Comparison of ENCODE assay signal across 11 mouse cellular contexts in the genomic region with DNA sequence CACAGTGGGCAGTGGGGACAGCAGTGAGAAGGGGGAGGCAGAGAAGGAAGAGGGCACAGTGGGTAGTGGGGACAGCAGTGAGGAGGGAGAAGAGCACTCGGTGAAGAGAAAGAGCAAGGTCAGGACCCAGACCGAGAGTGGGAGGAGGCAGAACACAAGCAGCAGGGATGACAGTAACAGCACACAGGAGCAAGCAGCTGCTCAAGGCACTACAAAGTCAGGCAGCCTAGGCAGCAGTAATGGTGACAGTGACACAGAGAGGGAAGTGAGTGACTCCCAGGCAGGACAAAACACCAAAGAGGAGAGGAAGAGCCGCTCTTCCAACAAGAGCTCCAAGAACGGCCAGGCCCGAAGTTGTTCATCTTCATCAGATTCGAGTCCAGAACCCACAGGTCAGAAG. TPM values are rescaled to one million over a fixed set of nuclear protein-coding genes. Genes with fewer than 3 reads are reported as not detected.
DNase-seq lines count a peak whose midpoint lies in the region; ATAC-seq and TF ChIP-seq lines count a peak whose summit lies in the region.
"Had no signal": no experiment of that assay in that cellular context is flagged by ENCODE, and none has a peak within 500 bp of the region (broad histone marks: within the 10 kb centered on the region; RNA-seq: fewer than 3 reads in every experiment).

No protein-coding gene starts in this region.

- H3K4me1 ChIP-seq in heart, embryonic 12.5 days (replicated peaks), result peaks cover 26% of the 10 kb centered on the region
- peaks cover 14% of the 10 kb centered on the region for H3K4me1 ChIP-seq in bone marrow macrophage, adult 2 months (ENCODE audit: control insufficient read depth, insufficient read depth, low read length)
- peaks cover 22% of the 10 kb centered on the region for H3K4me1 ChIP-seq in hindbrain, embryonic 16.5 days (ENCODE audit: control insufficient read depth, insufficient read depth, low read depth, low read length)
- peaks cover 21% of the 10 kb centered on the region for H3K4me1 ChIP-seq in midbrain, embryonic 14.5 days (ENCODE audit: control insufficient read depth, insufficient read depth, low read length)

- H3K27ac ChIP-seq in heart, embryonic 12.5 days (ENCODE audit: poor library complexity, severe bottlenecking), result no peak overlapping the region
- H3K27ac ChIP-seq in bone marrow macrophage, adult 2 months (ENCODE audit: insufficient read depth, low read depth, low read length), result no peak overlapping the region
- H3K27ac ChIP-seq in hindbrain, embryonic 16.5 days (ENCODE audit: low read depth, low read length), result no peak overlapping the region
- H3K27ac ChIP-seq in midbrain, embryonic 14.5 days (replicated peaks; ENCODE audit: low read depth, low read length), result no peak overlapping the region; the same call in 1 of the 2 replicates

- H3K36me3 ChIP-seq in heart, embryonic 12.5 days, result peaks cover 67% of the 10 kb centered on the region
- peaks cover 29% of the 10 kb centered on the region for H3K36me3 ChIP-seq in hindbrain, embryonic 16.5 days (ENCODE audit: control insufficient read depth, insufficient read depth, low read length)
- peaks cover 56% of the 10 kb centered on the region for H3K36me3 ChIP-seq in midbrain, embryonic 14.5 days (ENCODE audit: control insufficient read depth, insufficient read depth, low read length)

- no peak for TF ChIP-seq CTCF in bone marrow macrophage, adult 2 months (IDR thresholded peaks at IDR 0.05; ENCODE audit: low read depth, low read length)

- no peaks in the 10 kb centered on the region for H3K27me3 ChIP-seq in heart, embryonic 12.5 days (replicated peaks)
- no peaks in the 10 kb centered on the region for H3K27me3 ChIP-seq in hindbrain, embryonic 16.5 days (replicated peaks; ENCODE audit: control insufficient read depth, insufficient read depth, low read length)
- H3K27me3 ChIP-seq in midbrain, embryonic 14.5 days (ENCODE audit: control insufficient read depth, insufficient read depth, low read length), result no peaks in the 10 kb centered on the region

- ATAC-seq in heart, embryonic 12.5 days (ENCODE audit: insufficient number of reproducible peaks, low FRiP score), result no peak
- ATAC-seq in hindbrain, embryonic 16.5 days, result no peak
- no peak for ATAC-seq in midbrain, embryonic 14.5 days (ENCODE audit: low FRiP score, low TSS enrichment)

- TF ChIP-seq POLR2A in bone marrow macrophage, adult 2 months (IDR thresholded peaks at IDR 0.05; ENCODE audit: borderline replicate concordance, low read depth, low read length), result no peak

- H3K9me3 ChIP-seq in heart, embryonic 12.5 days (replicated peaks), result no peaks in the 10 kb centered on the region
- H3K9me3 ChIP-seq in hindbrain, embryonic 16.5 days (ENCODE audit: control insufficient read depth, low read length), result no peaks in the 10 kb centered on the region
- no peaks in the 10 kb centered on the region for H3K9me3 ChIP-seq in midbrain, embryonic 14.5 days (ENCODE audit: control insufficient read depth, low read length)

- peak overlapping the region; percentile 93 for H3K4me2 ChIP-seq in heart, embryonic 12.5 days
- H3K4me2 ChIP-seq in hindbrain, embryonic 16.5 days (ENCODE audit: low read length), result peak overlapping the region; percentile 83
- peak overlapping the region; percentile 89 for H3K4me2 ChIP-seq in midbrain, embryonic 14.5 days (ENCODE audit: low read length)

- peak overlapping the region; percentile 79 for H3K9ac ChIP-seq in heart, embryonic 12.5 days
- H3K9ac ChIP-seq in hindbrain, embryonic 16.5 days (ENCODE audit: low read depth, low read length), result peak overlapping the region; percentile 68
- H3K9ac ChIP-seq in midbrain, embryonic 14.5 days (replicated peaks; ENCODE audit: low read length), result peak overlapping the region; percentile 59; the same call in 1 of the 2 replicates

- 68% methylated on average over 6 of the region's 6 CpGs for WGBS in heart, embryonic 12.5 days
- 62% methylated on average over 6 of the region's 6 CpGs for WGBS in hindbrain, embryonic 16.5 days
- WGBS in midbrain, embryonic 14.5 days, result 64% methylated on average over 6 of the region's 6 CpGs

- peak overlapping the region; percentile 66; the same call in 1 of the 2 replicates for H3K4me3 ChIP-seq in heart, embryonic 12.5 days
- H3K4me3 ChIP-seq in bone marrow macrophage, adult 2 months (ENCODE audit: insufficient read depth, low read length), result 0 out of 2 replicates have a peak overlapping the region, but pooled peaks have one; percentile 83
- H3K4me3 ChIP-seq in hindbrain, embryonic 16.5 days (ENCODE audit: low read length), result peak overlapping the region; percentile 57; the same call in 1 of the 2 replicates
- H3K4me3 ChIP-seq in midbrain, embryonic 14.5 days (replicated peaks; ENCODE audit: low read depth, low read length), result 0 out of 2 replicates have a peak overlapping the region, but pooled peaks have one; percentile 61

- DNase-seq in heart, adult 9 months (ENCODE audit: low spot score in 2 of 2), result no peak
- DNase-seq in midbrain, embryonic 14.5 days, result no peak
- DNase-seq in retina, postnatal 1 day, result no peak
- DNase-seq in layer of hippocampus, adult 11-12 months (ENCODE audit: low spot score), result no peak
- DNase-seq in embryo, embryonic 10 days (ENCODE audit: low spot score), result no peak
- DNase-seq: adrenal gland, adult 8-10 months; kidney, postnatal 36 days; thymus, postnatal 25 days had no signal

RNA-seq across cellular contexts. Expression of a gene that starts 1.6 kb away (rescaled TPM):
- polyA plus RNA-seq in heart, embryonic 12.5 days (2016; fragmentation: Nextera tagmentation; extraction: Ambion mirVana), result 62.9 and 66.8 TPM in 2 replicates
- 67.0 and 72.6 TPM in 2 replicates for polyA plus RNA-seq in bone marrow macrophage, adult 2 months (2012; ENCODE audit: insufficient read depth, insufficient read length, missing spikeins)
- 88.3 and 100 TPM in 2 replicates for polyA plus RNA-seq in hindbrain, embryonic 16.5 days (2015; fragmentation: Nextera tagmentation; extraction: Ambion mirVana)
- polyA plus RNA-seq in midbrain, embryonic 14.5 days (2014; fragmentation: Nextera tagmentation; extraction: Ambion mirVana), result 93.5 and 95.8 TPM in 2 replicates

RNA-seq across cellular contexts. Expression of a gene that starts 2.0 kb away (rescaled TPM):
- 18.0 and 22.5 TPM in 2 replicates for polyA plus RNA-seq in heart, embryonic 12.5 days (2016; fragmentation: Nextera tagmentation; extraction: Ambion mirVana)
- 32.0 and 33.5 TPM in 2 replicates for polyA plus RNA-seq in bone marrow macrophage, adult 2 months (2012; ENCODE audit: insufficient read depth, insufficient read length, missing spikeins)
- polyA plus RNA-seq in hindbrain, embryonic 16.5 days (2015; fragmentation: Nextera tagmentation; extraction: Ambion mirVana), result 21.1 and 23.6 TPM in 2 replicates
- 8.0 and 12.8 TPM in 2 replicates for polyA plus RNA-seq in midbrain, embryonic 14.5 days (2014; fragmentation: Nextera tagmentation; extraction: Ambion mirVana)

RNA-seq across cellular contexts. Expression of a gene that starts 16.6 kb away (rescaled TPM):
- polyA plus RNA-seq in heart, embryonic 12.5 days (2016; fragmentation: Nextera tagmentation; extraction: Ambion mirVana), result not detected in 2 replicates
- not detected in 2 replicates for polyA plus RNA-seq in bone marrow macrophage, adult 2 months (2012; ENCODE audit: insufficient read depth, insufficient read length, missing spikeins)
- 31.1 and 34.0 TPM in 2 replicates for polyA plus RNA-seq in hindbrain, embryonic 16.5 days (2015; fragmentation: Nextera tagmentation; extraction: Ambion mirVana)
- polyA plus RNA-seq in midbrain, embryonic 14.5 days (2014; fragmentation: Nextera tagmentation; extraction: Ambion mirVana), result 9.7 and 15.3 TPM in 2 replicates

RNA-seq across cellular contexts. Expression of a gene that starts 20.7 kb away (rescaled TPM):
- polyA plus RNA-seq in heart, embryonic 12.5 days (2016; fragmentation: Nextera tagmentation; extraction: Ambion mirVana), result 40.8 and 42.5 TPM in 2 replicates
- 58.5 and 66.8 TPM in 2 replicates for polyA plus RNA-seq in bone marrow macrophage, adult 2 months (2012; ENCODE audit: insufficient read depth, insufficient read length, missing spikeins)
- 52.8 and 60.3 TPM in 2 replicates for polyA plus RNA-seq in hindbrain, embryonic 16.5 days (2015; fragmentation: Nextera tagmentation; extraction: Ambion mirVana)
- polyA plus RNA-seq in midbrain, embryonic 14.5 days (2014; fragmentation: Nextera tagmentation; extraction: Ambion mirVana), result 39.0 and 39.5 TPM in 2 replicates

RNA-seq across cellular contexts. Expression of a gene that starts 32.4 kb away (rescaled TPM):
- polyA plus RNA-seq in heart, embryonic 12.5 days (2016; fragmentation: Nextera tagmentation; extraction: Ambion mirVana), result not detected in 2 replicates
- polyA plus RNA-seq in bone marrow macrophage, adult 2 months (2012; ENCODE audit: insufficient read depth, insufficient read length, missing spikeins), result not detected in 2 replicates
- polyA plus RNA-seq in hindbrain, embryonic 16.5 days (2015; fragmentation: Nextera tagmentation; extraction: Ambion mirVana), result 0.49 TPM in 1 of 2 replicates, not detected in the other
- polyA plus RNA-seq in midbrain, embryonic 14.5 days (2014; fragmentation: Nextera tagmentation; extraction: Ambion mirVana), result not detected in 2 replicates

Comparison
In these comparisons a context has a peak if more than half of its experiments do, and no peak if none do; other contexts are left out.
1. RNA of a gene that starts 16.6 kb away (polyA plus RNA-seq): 31.1 to 34.0 TPM in hindbrain, embryonic 16.5 days and 9.7 to 15.3 TPM in midbrain, embryonic 14.5 days; not detected in heart, embryonic 12.5 days and not detected in bone marrow macrophage, adult 2 months; every median in the first group is over 10 times any median in the second.
2. Peak in every context shown above with its lines, with median percentiles within 50 percentile points of each other: H3K4me2 ChIP-seq, H3K4me3 ChIP-seq and H3K9ac ChIP-seq.